Mouse (Mus musculus): ENCODE measurements around the gene Pid1. TPM values are rescaled to one million over a fixed set of nuclear protein-coding genes. Genes with fewer than 3 reads are reported as not detected.

The Pid1 gene
- polyA plus RNA-seq, 1 experiment from 2014 or later, result 42.2 TPM

GRCm38 (mm10) chr1:84271712-84272200, 92.2 kb downstream of the Pid1 start:
- Histone ChIP-seq H3K27me3 (replicated peaks; ENCODE audit: control insufficient read depth, insufficient read depth, low read length) (no peaks in the 10 kb centered on the region), H3K4me2 (ENCODE audit: low read length) (no peak overlapping the region), H3K36me3 (ENCODE audit: control insufficient read depth, insufficient read depth, low read length) (no peaks in the 10 kb centered on the region), H3K4me1 (ENCODE audit: control insufficient read depth, insufficient read depth, low read length) (no peaks in the 10 kb centered on the region), H3K9me3 (replicated peaks; ENCODE audit: control insufficient read depth, low read length) (no peaks in the 10 kb centered on the region), H3K4me3 (ENCODE audit: low read depth, low read length) (no peak overlapping the region), H3K27ac (ENCODE audit: low read depth, low read length) (no peak overlapping the region), H3K9ac (ENCODE audit: low read length) (no peak overlapping the region)
- ATAC-seq, result no peak
- WGBS, result 94% methylated on average over 2 of the region's 2 CpGs
- DNase-seq (ENCODE audit: low spot score), result no peak

- WGBS, result 95% methylated on average over 2 of the region's 2 CpGs
- H3K4me2 ChIP-seq (ENCODE audit: low read length), result no peak overlapping the region
- H3K27me3 ChIP-seq (replicated peaks; ENCODE audit: control insufficient read depth, insufficient read depth, low read length), result no peaks in the 10 kb centered on the region
- DNase-seq (ENCODE audit: low spot score) (no peak), ATAC-seq (no peak)
- H3K4me1 ChIP-seq (ENCODE audit: control insufficient read depth, insufficient read depth, low read length), result no peaks in the 10 kb centered on the region
- H3K9ac ChIP-seq (ENCODE audit: low read length), result no peak overlapping the region
- no peaks in the 10 kb centered on the region for H3K36me3 ChIP-seq (ENCODE audit: control insufficient read depth, insufficient read depth, low read length)
- no peak overlapping the region for H3K27ac ChIP-seq (ENCODE audit: low read depth, low read length)
- no peaks in the 10 kb centered on the region for H3K9me3 ChIP-seq (replicated peaks; ENCODE audit: control insufficient read depth, low read length)
- no peak overlapping the region for H3K4me3 ChIP-seq (ENCODE audit: low read depth, low read length)
These were observed 106.3 kb downstream of the Pid1 start for GRCm38 (mm10) chr1:84257656-84258055.

DNA sequence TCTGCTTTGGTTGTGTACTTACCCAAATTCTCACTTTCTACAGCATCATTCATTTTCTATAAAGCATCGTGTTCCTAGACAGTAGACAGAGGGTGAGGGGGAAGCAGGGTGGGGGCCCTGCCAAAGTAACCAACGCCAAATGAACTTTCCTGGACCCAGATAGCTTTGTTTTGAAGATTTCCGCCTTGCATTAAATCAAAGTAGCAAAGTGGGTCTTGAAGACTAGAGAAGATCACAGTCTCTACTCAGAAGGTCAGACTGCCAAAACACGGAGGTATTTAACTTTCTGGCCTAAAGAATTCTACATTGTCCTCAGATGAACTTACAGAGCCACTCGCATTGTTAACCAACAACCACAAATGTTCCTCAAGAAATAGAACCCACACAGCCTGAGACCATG, 109.6 kb downstream of the Pid1 start:
- H3K27ac ChIP-seq (ENCODE audit: low read depth, low read length), result no peak overlapping the region
- no peak overlapping the region for H3K9ac ChIP-seq (ENCODE audit: low read length)
- DNase-seq (ENCODE audit: low spot score) (no peak), ATAC-seq (no peak)
- H3K4me3 ChIP-seq (ENCODE audit: low read depth, low read length), result no peak overlapping the region
- no peaks in the 10 kb centered on the region for H3K36me3 ChIP-seq (ENCODE audit: control insufficient read depth, insufficient read depth, low read length)
- no peak overlapping the region for H3K4me2 ChIP-seq (ENCODE audit: low read length)
- no peaks in the 10 kb centered on the region for H3K27me3 ChIP-seq (replicated peaks; ENCODE audit: control insufficient read depth, insufficient read depth, low read length)
- 78% methylated on average over 5 of the region's 5 CpGs for WGBS
- peaks cover 2% of the 10 kb centered on the region; the same call in 1 of the 2 replicates for H3K4me1 ChIP-seq (ENCODE audit: control insufficient read depth, insufficient read depth, low read length)
- H3K9me3 ChIP-seq (replicated peaks; ENCODE audit: control insufficient read depth, low read length), result no peaks in the 10 kb centered on the region

- H3K4me3 ChIP-seq (ENCODE audit: low read depth, low read length), result no peak overlapping the region
- H3K27ac ChIP-seq (ENCODE audit: low read depth, low read length), result no peak overlapping the region
- no peaks in the 10 kb centered on the region for H3K36me3 ChIP-seq (ENCODE audit: control insufficient read depth, insufficient read depth, low read length)
- H3K4me2 ChIP-seq (ENCODE audit: low read length), result no peak overlapping the region
- no peak overlapping the region for H3K9ac ChIP-seq (ENCODE audit: low read length)
- ATAC-seq, result no peak
- WGBS, result 51% methylated on average over 3 of the region's 3 CpGs
- peak; percentile 27 for DNase-seq (ENCODE audit: low spot score)
- no peaks in the 10 kb centered on the region for H3K27me3 ChIP-seq (replicated peaks; ENCODE audit: control insufficient read depth, insufficient read depth, low read length)
- no peaks in the 10 kb centered on the region for H3K9me3 ChIP-seq (replicated peaks; ENCODE audit: control insufficient read depth, low read length)
- H3K4me1 ChIP-seq (ENCODE audit: control insufficient read depth, insufficient read depth, low read length), result peaks cover 4% of the 10 kb centered on the region; the same call in 1 of the 2 replicates
These were observed 110.1 kb downstream of the Pid1 start for GRCm38 (mm10) chr1:84253838-84254237.

GRCm38 (mm10) chr1:84251205-84251604, 112.8 kb downstream of the Pid1 start:
- Histone ChIP-seq H3K4me1 (ENCODE audit: control insufficient read depth, insufficient read depth, low read length) (peaks cover 4% of the 10 kb centered on the region; the same call in 1 of the 2 replicates), H3K4me2 (ENCODE audit: low read length) (no peak overlapping the region), H3K36me3 (ENCODE audit: control insufficient read depth, insufficient read depth, low read length) (no peaks in the 10 kb centered on the region), H3K27ac (ENCODE audit: low read depth, low read length) (no peak overlapping the region), H3K9me3 (replicated peaks; ENCODE audit: control insufficient read depth, low read length) (no peaks in the 10 kb centered on the region), H3K4me3 (ENCODE audit: low read depth, low read length) (no peak overlapping the region), H3K9ac (ENCODE audit: low read length) (no peak overlapping the region), H3K27me3 (replicated peaks; ENCODE audit: control insufficient read depth, insufficient read depth, low read length) (no peaks in the 10 kb centered on the region)
- ATAC-seq (no peak), DNase-seq (ENCODE audit: low spot score) (no peak)
- whole genome bisulfite sequencing, result 47% methylated on average over 1 of the region's 1 CpGs

- DNase-seq (ENCODE audit: low spot score) (no peak), ATAC-seq (no peak)
- no peak overlapping the region for H3K27ac ChIP-seq (ENCODE audit: low read depth, low read length)
- no peaks in the 10 kb centered on the region for H3K27me3 ChIP-seq (replicated peaks; ENCODE audit: control insufficient read depth, insufficient read depth, low read length)
- 97% methylated on average over 1 of the region's 1 CpGs for WGBS
- H3K9ac ChIP-seq (ENCODE audit: low read length), result no peak overlapping the region
- no peak overlapping the region for H3K4me3 ChIP-seq (ENCODE audit: low read depth, low read length)
- peaks cover 4% of the 10 kb centered on the region; the same call in 1 of the 2 replicates for H3K4me1 ChIP-seq (ENCODE audit: control insufficient read depth, insufficient read depth, low read length)
- no peak overlapping the region for H3K4me2 ChIP-seq (ENCODE audit: low read length)
- H3K9me3 ChIP-seq (replicated peaks; ENCODE audit: control insufficient read depth, low read length), result no peaks in the 10 kb centered on the region
- H3K36me3 ChIP-seq (ENCODE audit: control insufficient read depth, insufficient read depth, low read length), result no peaks in the 10 kb centered on the region
These were observed 113.2 kb downstream of the Pid1 start for GRCm38 (mm10) chr1:84250770-84251169.

DNA sequence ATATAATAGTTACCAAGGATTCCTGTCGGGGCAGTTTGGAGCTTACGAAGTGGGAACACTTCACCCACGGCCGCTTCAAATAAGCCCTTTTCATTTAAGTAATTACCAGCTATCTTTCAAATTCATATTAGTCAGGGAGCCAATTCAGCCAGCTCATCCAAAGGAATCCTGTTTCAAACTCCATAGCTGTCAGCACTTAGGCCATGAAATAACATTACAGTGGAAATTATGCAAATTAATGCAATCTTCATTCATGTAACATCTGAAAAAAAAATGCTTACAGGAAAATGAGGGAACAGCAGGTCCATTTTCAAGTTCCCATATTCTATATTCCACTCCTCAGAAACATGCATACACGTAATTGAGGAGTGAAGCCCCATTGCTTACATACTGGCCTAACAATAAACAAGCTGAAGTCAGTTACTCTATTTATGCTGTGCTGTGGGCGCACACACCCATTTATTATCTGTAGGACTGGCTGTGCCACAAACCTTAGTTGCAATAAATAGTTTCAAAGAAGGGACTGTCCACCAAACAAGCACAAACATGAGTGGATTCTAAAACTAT, 114.1 kb downstream of the Pid1 start:
- H3K4me3 ChIP-seq (ENCODE audit: low read depth, low read length), result no peak overlapping the region
- H3K27ac ChIP-seq (ENCODE audit: low read depth, low read length), result no peak overlapping the region
- H3K4me2 ChIP-seq (ENCODE audit: low read length), result no peak overlapping the region
- DNase-seq (ENCODE audit: low spot score) (peak; percentile 59), ATAC-seq (peak; percentile 72; the same call in 1 of the 2 replicates)
- H3K4me1 ChIP-seq (ENCODE audit: control insufficient read depth, insufficient read depth, low read length), result peaks cover 4% of the 10 kb centered on the region; the same call in 1 of the 2 replicates
- H3K27me3 ChIP-seq (replicated peaks; ENCODE audit: control insufficient read depth, insufficient read depth, low read length), result no peaks in the 10 kb centered on the region
- no peak overlapping the region for H3K9ac ChIP-seq (ENCODE audit: low read length)
- no peaks in the 10 kb centered on the region for H3K36me3 ChIP-seq (ENCODE audit: control insufficient read depth, insufficient read depth, low read length)
- no peaks in the 10 kb centered on the region for H3K9me3 ChIP-seq (replicated peaks; ENCODE audit: control insufficient read depth, low read length)
- WGBS, result 36% methylated on average over 6 of the region's 6 CpGs

- ATAC-seq, result no peak
- no peak overlapping the region for H3K4me3 ChIP-seq (ENCODE audit: low read depth, low read length)
- DNase-seq (ENCODE audit: low spot score), result no peak
- H3K9me3 ChIP-seq (replicated peaks; ENCODE audit: control insufficient read depth, low read length), result no peaks in the 10 kb centered on the region
- H3K27me3 ChIP-seq (replicated peaks; ENCODE audit: control insufficient read depth, insufficient read depth, low read length), result no peaks in the 10 kb centered on the region
- WGBS, result 88% methylated on average over 3 of the region's 3 CpGs
- no peak overlapping the region for H3K4me2 ChIP-seq (ENCODE audit: low read length)
- no peak overlapping the region for H3K27ac ChIP-seq (ENCODE audit: low read depth, low read length)
- H3K36me3 ChIP-seq (ENCODE audit: control insufficient read depth, insufficient read depth, low read length), result no peaks in the 10 kb centered on the region
- H3K4me1 ChIP-seq (ENCODE audit: control insufficient read depth, insufficient read depth, low read length), result peaks cover 4% of the 10 kb centered on the region; the same call in 1 of the 2 replicates
- no peak overlapping the region for H3K9ac ChIP-seq (ENCODE audit: low read length)
These were observed 116.9 kb downstream of the Pid1 start for GRCm38 (mm10) chr1:84247111-84247510.

- no peak overlapping the region for H3K27ac ChIP-seq (ENCODE audit: low read depth, low read length)
- no peak overlapping the region for H3K4me2 ChIP-seq (ENCODE audit: low read length)
- no peaks in the 10 kb centered on the region for H3K4me1 ChIP-seq (ENCODE audit: control insufficient read depth, insufficient read depth, low read length)
- H3K9me3 ChIP-seq (replicated peaks; ENCODE audit: control insufficient read depth, low read length), result no peaks in the 10 kb centered on the region
- H3K4me3 ChIP-seq (ENCODE audit: low read depth, low read length), result no peak overlapping the region
- 89% methylated on average over 4 of the region's 4 CpGs for WGBS
- H3K9ac ChIP-seq (ENCODE audit: low read length), result no peak overlapping the region
- no peak for ATAC-seq
- DNase-seq (ENCODE audit: low spot score), result no peak
- H3K27me3 ChIP-seq (replicated peaks; ENCODE audit: control insufficient read depth, insufficient read depth, low read length), result no peaks in the 10 kb centered on the region
- no peaks in the 10 kb centered on the region for H3K36me3 ChIP-seq (ENCODE audit: control insufficient read depth, insufficient read depth, low read length)
These were observed 122.7 kb downstream of the Pid1 start for GRCm38 (mm10) chr1:84241192-84241828.

Measured in forebrain, embryonic 14.5 days (tissue).